Mouse (Mus musculus) adrenal gland (tissue): ENCODE results near the gene Acoxl.

Experiments used
- intact Hi-C: fragments of 180-260 bp; cut with DNase I; formaldehyde crosslinking; loops from one replicate; pipeline ENCODE4 v1.15.1; 2025

The Acoxl gene

DNA sequence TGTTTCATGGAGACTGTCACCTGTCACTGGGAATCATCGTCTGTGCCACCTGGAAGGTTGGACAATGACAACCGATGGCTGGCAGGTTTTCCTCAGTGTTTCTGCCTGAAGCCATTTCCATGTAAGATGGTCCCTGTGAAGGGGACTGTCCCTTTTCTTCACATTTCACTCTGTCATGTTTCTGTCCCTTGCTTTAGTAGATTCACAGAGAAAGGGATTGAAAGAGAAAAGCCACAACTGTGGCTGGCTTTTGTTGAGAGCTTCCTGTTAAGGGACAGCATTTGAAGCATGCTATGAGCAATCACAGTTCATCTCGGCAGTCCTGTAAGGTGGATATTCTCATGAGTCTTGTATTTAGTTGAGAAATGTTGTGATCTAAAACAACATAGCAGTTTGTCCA is 52.4 kb downstream of the Acoxl start:
- intact Hi-C loops: loop anchor here (10.0 kb wide), 1 partner anchor 104 kb away; no protein-coding TSS in a partner anchor

DNA sequence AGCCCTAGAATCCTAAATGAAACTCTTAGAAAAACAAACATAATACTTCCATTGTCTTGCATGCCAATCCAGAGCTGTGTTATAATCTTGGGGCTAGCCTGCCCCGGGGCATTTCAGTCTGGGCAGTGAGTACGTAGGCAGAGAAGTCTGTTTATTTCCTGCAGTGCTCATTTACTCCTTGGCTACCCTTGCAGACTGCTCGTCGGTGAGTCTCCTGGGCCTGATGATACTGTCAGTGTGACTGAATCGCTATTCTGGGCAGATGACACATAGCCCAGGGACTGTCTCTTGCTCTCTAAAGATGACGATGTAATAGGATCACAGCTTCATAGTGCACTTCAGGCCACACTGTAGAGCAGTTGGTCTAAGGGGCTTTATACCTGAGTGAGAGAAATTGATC is 56.2 kb downstream of the Acoxl start:
- intact Hi-C loops: loop anchor here (10.0 kb wide), 1 partner anchor 100 kb away; no protein-coding TSS in a partner anchor

DNA sequence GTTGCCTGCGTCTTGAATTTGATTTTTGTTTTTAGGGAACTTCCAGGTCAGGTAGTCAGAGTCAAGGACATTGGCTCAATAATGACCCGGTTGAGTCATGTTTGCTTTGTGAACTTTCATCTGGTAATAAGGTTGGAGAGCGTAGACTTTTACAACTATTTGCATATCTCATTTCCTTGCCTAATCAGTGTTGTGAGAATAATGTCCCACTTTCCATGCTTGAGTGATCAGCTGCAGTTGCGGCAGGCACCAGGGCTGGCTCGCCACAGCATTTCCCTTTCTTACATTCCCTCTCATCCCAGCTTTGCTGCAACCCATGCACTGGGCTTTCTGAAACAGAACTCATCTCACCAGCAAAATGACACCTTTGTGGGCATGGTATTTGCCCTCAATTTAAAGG is 59.0 kb downstream of the Acoxl start:
- intact Hi-C loops: loop anchor here (10.0 kb wide), 1 partner anchor 97 kb away; no protein-coding TSS in a partner anchor

DNA sequence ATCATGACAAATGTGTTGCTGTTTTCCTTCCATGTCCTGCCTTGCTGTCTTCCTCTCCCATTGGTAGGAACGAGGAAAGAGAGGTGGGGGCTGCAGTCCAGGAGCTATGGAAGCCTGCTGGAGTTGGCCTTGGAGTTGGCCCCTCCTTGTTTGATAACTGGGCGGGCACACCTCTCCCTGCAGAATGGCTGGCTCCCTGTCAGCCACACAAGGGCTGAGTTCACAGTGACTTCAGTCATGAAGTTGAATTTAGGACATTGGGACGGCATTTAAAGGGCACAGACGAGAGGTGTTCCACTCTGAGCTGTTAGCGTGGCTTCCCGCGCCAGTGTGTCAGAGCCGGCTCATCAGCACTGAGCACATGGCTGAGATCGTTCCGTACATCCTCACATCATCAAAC is 66.2 kb downstream of the Acoxl start:
- intact Hi-C loops: no loop called here

DNA sequence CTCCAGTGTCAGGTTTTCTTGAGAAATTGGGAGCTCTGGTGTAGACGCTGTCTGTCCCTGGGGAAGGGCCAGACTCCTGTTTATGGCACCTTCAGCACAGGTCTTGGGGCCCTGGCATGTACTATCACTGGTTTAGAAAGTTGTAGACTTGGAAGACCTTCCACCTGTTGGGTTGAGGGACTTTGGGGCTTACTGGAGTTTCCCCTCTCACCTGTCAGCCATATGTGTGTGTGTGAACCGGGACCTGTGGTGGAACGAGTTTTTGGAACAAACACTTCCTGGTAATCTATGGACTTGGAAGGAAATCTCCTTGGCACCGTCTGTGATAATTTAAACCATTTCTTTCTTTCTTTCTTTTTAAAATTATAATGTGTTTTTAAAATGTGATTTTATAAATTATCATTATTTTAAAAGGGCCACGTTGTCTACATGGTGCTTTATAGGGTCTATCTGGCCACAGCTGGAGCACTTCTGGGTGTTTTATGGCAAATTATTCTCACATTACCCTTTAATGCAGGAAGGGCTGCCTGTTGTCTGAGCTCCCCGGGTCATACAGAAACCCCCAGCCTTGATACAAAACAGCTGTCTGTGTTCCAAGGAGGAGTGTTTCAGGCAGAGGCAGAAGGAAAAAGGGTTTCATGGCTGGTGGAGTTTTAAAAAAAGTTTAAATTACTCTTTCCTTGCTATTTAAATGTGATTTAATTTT is 68.5 kb downstream of the Acoxl start:
- intact Hi-C loops: no loop called here

DNA sequence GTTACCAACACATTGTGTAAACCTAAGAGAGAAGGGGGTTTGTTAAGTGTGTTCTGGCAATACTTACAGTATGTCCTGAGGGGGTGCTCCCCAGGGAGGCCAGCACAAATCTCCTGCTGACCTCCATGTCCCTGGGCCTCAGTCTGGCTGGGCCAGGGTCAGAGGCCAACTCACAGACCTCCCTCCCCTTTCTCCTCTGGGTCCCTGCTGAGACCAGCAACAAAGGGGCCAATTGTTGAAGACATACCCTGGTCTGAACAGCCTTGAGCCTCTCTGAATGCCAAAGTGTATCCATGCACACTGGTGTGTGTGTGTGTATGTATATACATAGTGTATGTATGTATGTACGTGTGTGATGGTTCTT is 69.0 kb downstream of the Acoxl start:
- intact Hi-C loops: no loop called here

DNA sequence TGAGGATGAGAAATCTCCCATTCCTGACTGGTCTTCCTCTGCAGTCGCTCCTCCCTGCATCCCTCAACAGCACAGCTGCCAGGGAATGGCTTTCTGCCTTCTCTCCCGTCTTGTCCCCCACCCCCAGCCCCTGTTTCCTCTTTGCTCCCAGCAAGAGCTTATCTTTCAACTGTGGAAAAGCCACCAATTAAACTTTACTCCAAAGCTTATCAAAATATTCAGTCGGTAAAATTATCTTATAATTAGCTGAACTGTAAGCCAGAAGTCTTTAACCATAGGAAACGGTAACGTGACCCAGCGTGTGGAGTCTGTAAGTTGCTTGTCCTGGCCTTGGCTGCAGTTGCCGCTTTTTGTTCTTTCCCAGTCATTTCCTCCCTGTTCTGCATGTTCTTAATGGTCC is 70.2 kb downstream of the Acoxl start:
- intact Hi-C loops: no loop called here

DNA sequence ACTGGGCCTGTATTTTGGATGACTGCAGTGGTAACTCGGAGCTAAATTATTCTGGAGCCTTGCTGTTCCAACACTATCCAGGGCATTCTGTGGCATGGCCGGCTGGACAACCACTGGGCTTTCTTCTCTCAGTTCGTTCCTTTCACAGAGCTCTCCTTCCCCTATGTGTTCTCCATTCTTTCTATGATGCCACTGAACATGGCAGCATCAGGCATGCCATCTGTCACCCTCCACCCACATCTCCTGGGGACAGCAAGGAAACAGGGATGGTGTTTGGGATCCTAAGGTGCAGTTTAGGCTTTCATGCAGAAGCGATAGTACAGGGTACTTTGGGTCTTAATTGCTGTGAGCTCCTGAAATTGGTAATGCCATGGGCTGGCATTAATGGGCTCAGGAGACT is 71.1 kb downstream of the Acoxl start:
- intact Hi-C loops: no loop called here

DNA sequence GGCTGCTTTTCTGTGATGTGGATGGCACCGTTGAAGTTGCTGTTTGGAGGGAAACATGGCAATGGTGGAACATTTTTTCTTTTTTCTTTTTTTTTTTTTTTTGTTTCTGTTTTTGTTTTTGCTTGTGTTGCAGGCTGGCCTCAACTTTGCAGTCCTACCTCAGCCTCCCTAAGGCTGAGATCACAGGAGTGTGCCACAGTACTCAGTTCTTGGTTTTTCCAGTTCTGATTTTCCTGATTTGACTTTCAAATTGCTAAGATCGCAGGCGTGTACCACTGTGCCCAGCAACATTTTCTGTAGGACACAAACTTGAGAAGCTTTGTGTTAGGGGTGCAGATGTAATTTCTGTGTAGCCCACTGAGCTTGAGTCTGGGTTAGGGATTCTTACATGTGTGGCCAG is 72.9 kb downstream of the Acoxl start:
- intact Hi-C loops: no loop called here

DNA sequence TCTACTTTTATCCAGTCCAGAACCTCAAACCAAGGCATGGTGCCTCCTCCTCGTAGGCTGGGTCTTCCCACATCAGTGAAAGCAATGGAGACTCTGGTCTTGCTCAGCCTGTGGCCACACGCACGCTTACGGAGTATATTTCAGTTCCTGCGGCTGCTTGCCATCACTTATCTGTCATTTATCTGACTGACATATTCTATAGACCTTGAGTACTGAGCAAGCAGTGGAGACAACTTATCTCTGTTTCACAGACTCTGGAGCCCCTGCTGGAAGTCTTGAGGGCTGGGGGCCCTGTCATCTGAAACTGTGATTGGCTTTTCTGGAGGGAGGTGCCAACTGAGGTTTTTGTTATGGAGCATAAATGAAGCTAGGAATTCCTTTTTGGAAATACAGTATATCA is 75.4 kb downstream of the Acoxl start:
- intact Hi-C loops: no loop called here

DNA sequence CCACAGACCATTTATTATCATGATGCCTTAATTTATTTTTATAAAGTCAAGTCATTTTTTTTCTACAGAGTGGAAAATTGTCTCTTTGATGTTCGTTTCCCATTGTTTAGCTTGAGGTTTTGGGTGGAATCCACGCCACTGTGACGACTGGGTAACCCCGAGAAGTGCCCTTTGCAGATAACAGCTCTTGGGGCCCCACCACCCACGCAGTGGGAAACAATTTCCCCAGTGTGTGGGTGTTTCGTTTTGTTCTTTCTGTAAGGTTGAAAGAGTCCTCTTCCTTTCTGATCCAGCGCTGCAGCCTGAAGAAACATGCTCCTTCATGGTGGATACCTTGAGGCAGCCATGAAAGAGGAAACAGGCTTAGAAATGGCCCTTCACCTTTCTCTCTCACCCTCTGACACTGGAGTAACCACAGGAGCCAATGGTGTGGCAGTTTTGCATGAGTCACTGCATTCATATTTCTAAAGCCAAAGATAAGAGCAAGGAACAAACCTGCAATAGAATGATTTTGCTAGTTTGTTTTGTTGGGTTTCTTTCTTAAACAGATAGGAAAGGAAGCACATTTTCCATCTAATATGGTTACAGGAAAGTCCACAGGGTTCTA is 78.2 kb downstream of the Acoxl start:
- intact Hi-C loops: no loop called here

DNA sequence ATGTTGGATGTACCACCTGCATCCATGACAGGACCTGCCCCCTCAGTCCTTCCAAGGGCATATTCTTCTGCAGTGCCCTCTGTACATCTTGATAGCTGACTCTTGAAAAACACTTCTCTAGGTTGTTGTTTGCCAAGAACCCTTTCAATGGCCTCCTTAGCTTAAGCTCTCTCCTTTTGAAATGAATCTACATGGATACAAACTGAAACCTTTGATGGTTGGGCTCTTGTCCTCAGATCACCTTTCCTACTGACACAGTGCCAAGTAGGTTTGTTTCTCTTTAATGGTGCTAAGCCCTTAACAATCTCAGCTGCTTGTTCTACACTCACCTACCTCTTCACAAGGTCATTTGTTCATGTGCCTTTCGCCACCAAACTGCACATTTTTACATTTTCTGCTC is 81.1 kb downstream of the Acoxl start:
- intact Hi-C loops: no loop called here

DNA sequence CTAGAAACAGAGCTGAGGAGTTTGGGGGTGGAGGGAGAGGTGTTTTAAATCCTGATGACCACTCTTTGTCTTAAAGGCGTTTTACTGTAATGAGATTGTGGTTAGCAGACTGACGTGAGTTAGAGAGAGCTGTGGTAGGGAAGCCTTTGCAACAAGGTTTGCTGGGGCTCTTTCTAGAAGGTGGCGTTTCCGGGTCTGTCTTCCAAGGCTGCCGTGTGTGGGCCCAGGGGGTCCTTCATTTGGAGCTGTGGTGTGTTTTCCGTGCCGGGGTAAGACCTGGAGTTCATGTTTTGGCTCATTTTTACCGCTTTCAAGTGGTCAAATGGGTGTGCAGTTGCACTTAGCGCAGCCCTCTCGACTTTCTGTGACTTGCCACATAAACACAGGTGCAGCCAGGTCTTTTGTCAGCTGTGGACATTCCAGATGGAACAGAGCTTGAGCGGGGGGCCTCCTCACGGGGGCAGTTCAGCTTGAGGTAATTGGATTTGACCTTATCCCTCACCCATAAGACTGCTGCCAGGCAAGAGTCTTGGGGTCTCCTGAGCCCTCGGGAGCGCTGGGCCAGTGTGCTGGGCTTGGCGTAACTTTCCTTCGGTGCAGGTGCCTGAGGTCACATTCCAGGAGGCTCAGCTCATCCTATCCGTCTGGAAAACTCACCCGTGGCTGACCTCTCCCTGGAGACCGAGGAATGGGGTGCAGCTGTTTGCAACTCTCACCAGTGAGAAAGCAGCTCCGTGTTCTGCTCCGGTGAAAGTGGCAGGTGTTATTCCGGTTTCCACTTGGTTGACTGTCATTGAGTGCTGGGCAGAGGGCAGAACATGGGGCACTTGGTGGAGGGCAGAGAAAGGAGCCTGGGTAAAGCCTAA is 83.6 kb downstream of the Acoxl start:
- intact Hi-C loops: no loop called here

DNA sequence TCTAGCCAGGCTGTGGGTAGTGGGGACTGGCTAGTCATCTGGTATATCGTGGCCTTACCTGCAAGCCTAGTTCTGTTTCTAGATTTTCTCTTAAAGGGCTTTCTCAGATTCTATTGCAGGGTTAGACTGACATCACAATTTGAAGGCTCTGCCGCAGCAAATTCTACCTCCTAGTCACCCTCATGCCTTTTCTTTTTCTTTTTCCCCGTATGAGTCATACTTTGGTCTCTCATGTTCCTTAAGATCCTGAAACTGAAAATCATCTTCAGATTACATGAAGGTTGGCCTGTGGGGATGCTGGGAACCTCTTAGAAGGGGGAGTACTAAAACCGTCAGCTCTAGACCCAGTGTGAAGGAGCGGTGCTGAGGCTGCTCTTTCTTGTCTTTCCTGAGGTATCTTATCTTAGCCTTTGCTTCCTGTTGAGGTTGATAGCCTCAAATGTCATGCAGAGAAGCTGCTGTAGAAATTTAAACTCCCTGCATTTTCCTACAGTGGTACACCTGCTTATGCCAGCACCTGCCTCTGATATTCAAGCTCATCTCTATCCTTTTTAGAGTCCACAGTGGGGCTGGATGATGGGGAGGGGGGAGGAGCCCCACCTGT is 84.5 kb downstream of the Acoxl start:
- intact Hi-C loops: no loop called here

DNA sequence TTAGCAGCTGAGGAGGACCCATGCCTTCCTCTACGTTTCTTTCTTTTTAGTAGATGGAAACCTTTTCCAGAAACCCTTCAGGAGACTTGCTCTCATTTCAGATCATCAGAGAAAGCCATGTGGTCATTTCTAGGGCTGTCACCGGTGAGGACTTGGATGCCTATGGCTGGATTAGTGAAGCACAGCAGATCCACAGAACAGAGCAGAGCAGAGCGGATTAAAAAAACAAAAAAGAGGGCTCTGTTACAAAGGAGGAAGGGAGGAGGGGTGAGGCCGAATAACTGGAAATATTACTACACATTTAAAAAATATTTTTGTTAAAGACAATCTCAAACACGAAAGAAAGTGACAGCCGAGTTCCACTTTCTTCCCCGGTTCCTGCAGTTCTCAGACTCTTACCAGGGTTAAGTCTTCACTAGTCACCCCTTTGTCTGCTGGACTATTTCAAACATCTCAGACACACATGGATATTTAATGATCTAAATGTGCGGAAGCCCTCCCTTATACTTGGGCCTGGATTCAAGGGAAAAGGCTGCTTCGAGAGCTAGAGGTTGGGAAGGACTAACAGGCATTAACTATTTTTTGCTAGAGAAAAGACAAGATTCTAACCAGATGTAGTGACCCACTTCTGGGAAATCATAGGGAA is 88.1 kb downstream of the Acoxl start:
- intact Hi-C loops: no loop called here

DNA sequence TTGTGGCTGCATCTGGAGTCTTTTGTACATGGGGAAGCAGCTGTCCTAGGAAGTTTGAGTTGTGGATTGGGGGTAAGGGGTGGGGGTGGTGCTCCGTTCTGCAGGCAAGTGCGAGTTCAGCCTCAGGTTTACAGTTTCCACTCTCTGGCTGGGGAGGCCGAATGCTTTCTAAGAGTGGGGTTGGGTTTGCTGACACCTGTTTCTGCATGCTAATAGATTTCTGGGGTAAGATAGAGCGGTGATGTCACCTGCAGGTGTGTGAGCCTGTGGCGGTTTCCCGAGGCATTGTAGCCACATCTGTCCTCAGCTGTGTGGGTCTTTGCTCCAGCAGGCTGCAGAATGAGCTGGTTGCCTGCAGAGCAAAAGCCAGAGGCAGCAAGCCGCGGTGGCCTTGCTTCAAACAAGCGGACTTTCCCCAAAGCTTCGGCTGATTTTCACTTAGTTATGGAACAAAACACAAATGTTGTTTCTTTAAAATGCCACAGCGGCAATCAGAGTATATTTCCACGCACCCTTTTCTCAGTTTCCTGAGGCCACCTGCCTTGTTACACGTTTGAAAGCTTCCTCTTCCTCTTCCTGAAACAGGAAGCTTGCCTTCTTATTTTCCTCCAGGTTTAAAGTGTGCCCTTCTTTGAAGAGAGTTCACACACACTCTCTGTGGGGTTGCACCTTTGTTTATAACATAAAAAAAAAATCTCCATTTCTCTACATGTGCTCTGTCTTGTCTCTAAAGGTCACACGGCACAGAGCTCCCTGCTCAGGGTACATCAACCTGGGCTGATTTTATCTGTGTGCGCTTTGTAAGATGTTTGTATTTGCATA is 89.0 kb downstream of the Acoxl start:
- intact Hi-C loops: no loop called here

DNA sequence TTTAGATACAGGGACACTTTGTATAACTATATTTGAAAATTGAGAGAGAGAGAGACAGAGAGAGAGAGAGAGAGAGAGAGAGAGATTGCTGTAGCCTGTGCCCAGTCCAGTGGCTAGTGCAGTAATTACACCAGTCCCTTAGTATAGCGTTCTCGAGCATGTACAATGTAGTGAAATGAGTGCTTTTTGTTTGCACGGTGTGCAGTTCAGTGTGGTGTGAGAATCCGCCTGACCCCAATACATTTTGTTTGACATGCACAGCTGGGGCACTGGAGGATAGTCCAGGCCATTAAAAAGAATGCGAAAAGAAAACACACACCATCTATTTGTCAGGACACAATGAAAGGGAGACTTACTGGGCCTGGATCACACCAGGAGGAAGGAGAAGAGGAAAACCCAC is 89.6 kb downstream of the Acoxl start:
- intact Hi-C loops: no loop called here

DNA sequence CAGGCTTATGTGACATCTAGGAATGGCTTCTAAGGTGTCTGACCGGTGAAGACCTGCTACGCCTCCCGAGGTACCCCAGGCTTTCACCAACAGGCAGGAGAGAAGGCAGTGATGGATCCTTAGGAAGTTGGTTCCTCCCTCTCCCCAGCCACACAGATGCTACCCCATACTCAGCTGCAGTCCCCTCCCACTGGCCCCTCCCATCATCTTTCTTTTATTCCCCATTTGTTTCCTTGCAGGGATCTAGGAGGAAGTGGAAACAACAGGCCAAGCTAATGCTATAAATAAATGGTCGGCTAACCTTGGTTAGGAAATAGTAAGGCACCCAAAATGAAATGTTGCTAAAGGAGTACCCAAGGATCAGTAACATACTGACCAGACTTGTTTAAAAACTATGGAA is 90.2 kb downstream of the Acoxl start:
- intact Hi-C loops: no loop called here

DNA sequence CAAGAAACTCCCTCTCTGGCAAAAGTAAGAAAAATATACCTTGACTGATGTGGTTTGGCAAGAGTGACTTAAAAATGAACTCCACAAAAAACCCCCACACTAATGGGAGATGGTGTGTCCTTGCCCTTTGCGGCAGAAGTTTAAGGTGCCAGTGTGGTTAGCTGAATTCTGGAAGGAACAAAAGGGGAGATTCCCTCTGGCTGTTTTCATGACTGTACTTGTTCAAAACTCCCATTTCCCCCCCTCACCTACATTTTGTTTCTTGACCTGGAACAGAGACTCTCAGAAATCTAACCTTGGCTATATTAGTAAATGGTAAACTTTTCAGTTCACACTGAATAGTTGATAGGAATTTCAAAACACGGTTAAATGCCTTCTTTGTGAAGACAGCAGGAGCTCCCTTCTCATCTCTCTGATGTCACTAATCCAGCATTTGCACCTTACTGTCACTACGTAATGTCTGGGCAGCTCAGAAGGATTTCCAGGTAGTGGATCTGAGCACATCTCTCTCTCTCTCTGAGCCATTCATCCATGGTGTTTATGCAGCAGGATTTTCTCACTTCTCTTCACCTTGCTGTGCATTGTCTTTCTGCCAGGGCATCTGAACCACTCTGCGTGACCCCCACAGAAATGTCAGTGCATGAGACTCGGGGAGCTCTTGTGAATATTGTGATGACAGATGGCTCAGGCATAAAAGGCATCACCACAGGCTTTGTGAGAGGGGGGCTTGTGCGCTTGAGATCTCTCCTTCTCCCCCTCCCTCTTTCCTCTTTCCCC is 91.5 kb downstream of the Acoxl start:
- intact Hi-C loops: no loop called here

DNA sequence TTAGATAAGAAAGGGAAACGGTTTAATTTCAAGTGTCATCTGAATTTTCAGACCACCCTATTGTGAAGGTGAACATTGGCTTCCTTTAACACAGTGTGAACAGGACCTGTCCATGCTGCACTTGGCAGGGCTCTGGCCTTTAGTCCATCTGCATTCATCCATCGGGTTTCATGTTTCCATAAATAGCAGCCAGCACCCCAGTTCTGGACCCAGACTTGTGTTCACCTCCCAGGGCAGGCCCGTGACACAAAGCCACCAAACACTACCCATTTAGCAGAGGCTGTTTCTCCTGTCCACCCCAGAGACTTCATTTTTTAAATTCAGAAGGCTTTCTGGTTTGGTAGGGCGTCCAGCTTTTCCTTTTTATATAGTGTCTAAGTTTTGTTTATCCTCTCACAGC is 92.9 kb downstream of the Acoxl start:
- intact Hi-C loops: no loop called here
